Mouse (Mus musculus): Measurements from ENCODE around the gene Ralgapa2. TPM values are rescaled to one million over a fixed set of nuclear protein-coding genes. Genes with fewer than 3 reads are reported as not detected.

Ralgapa2 gene
- polyA plus RNA-seq, 1 experiment from 2014 or later = 10.6 TPM

DNA sequence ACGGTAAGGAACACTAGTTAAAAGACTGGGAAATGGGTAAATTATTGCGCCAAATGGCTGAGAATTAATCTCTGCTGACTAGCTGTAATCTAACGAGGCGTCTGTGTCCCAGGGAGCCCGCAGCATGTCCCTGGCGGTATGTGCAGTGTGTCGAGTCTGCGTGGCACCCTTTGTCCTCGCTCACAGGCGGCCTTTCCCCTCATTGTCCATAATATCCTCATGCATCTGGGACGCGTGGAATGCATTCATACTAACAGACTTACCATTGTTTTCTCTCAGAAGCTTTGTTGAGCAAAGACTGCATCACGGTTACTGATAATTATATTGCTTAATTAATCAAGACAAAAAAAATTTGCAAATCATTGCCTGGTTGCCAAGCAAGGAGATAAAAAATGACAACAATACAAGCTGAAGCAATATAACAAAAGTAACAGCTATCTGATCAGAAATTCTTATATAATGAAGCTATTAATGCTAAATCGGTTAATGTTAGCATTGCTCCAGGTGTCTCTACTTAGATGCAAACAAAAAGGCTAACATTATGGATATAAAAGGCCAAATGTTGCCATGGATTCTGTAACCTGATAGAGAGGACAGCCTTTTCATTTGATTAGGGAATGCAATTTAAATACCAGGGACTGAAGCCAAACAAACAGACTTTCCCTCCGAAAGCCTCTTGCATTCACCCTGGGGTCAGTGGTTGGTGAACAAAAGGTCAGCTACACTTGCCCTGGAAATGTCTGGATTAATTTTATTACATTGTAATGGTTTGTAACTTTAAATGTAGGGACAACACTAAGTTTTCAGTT, 187.0 kb downstream of the Ralgapa2 start:
- Histone ChIP-seq H3K27me3 (ENCODE audit: control insufficient read depth, insufficient read depth, low read length) (no peaks in the 10 kb centered on the region), H3K9me3 (replicated peaks; ENCODE audit: control insufficient read depth, low read length) (no peaks in the 10 kb centered on the region), H3K9ac (ENCODE audit: low read depth, low read length) (no peak overlapping the region), H3K36me3 (ENCODE audit: control insufficient read depth, insufficient read depth, low read length) (no peaks in the 10 kb centered on the region), H3K4me3 (ENCODE audit: low read depth, low read length) (no peak overlapping the region), H3K4me1 (ENCODE audit: control insufficient read depth, insufficient read depth, low read length) (no peaks in the 10 kb centered on the region), H3K4me2 (no peak overlapping the region), H3K27ac (ENCODE audit: low read depth, low read length) (no peak overlapping the region)
- 73% methylated on average over 15 of the region's 15 CpGs for WGBS (ENCODE audit: insufficient replicate concordance)
- ATAC-seq (replicated peaks; ENCODE audit: insufficient number of reproducible peaks, low FRiP score, low TSS enrichment) = no peak

DNA sequence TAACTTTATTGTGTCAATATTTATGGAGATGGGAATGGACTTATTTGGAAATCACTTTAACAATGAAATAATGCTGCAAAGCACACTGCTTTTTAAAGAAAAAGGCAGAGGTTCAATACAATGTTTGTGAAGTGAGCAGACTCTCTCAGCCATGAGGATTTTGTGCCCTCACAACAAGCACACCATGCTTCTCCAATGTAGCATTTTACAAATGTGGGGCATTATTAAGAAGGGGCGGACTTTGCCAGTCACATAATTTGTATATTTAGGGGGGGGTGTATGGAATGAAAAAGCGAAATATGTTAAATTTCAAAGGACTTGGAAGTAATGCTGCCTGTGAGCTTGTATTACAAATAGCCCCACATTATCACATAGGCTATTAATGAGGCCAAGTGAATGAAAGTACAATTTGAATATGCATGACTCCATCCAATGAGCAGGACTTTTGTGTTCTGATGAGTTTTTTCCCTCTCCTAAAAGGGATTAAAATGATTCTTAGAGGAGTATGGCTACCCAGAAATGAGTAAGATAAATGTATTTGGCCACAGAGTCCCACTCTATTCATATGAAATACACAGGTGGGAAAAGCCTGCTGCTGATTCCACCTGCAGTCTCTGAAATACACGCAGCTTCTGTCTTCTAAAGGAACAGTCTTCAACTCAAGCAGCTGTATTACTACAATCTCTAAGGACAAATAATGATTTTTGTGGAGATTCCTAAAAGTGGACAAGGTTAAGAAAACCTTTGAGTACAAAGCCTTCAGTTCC, 187.8 kb downstream of the Ralgapa2 start:
- Histone ChIP-seq H3K4me1 (ENCODE audit: control insufficient read depth, insufficient read depth, low read length) (no peaks in the 10 kb centered on the region), H3K9me3 (replicated peaks; ENCODE audit: control insufficient read depth, low read length) (no peaks in the 10 kb centered on the region), H3K27me3 (ENCODE audit: control insufficient read depth, insufficient read depth, low read length) (no peaks in the 10 kb centered on the region), H3K9ac (ENCODE audit: low read depth, low read length) (no peak overlapping the region), H3K4me3 (ENCODE audit: low read depth, low read length) (no peak overlapping the region), H3K36me3 (ENCODE audit: control insufficient read depth, insufficient read depth, low read length) (no peaks in the 10 kb centered on the region), H3K4me2 (no peak overlapping the region), H3K27ac (ENCODE audit: low read depth, low read length) (no peak overlapping the region)
- ATAC-seq (replicated peaks; ENCODE audit: insufficient number of reproducible peaks, low FRiP score, low TSS enrichment) = no peak
- WGBS (ENCODE audit: insufficient replicate concordance) = 79% methylated on average over 3 of the region's 3 CpGs

DNA sequence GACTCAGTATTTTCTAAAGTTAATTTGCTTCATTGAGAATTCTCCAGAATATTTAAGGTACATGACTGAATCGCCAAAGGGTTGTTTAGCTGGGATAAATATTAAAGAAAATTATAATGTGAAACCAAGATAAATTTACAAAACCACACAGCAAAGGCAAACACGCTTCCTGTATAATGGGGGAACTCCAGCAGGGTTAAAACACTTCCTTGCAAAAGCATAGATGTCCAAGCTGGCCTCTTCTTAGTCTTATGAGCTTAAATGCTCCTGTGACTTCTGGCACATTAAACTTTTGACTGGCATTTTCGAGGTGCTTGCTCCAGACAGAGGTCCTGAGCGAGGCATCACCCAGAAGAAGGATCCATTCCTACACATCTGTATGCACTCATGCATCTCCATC, 188.6 kb downstream of the Ralgapa2 start:
- H3K4me2 ChIP-seq = no peak overlapping the region
- no peak for ATAC-seq (replicated peaks; ENCODE audit: insufficient number of reproducible peaks, low FRiP score, low TSS enrichment)
- H3K9ac ChIP-seq (ENCODE audit: low read depth, low read length) = no peak overlapping the region
- H3K27ac ChIP-seq (ENCODE audit: low read depth, low read length) = no peak overlapping the region
- 80% methylated on average over 4 of the region's 4 CpGs for WGBS (ENCODE audit: insufficient replicate concordance)
- H3K4me1 ChIP-seq (ENCODE audit: control insufficient read depth, insufficient read depth, low read length) = no peaks in the 10 kb centered on the region
- H3K9me3 ChIP-seq (replicated peaks; ENCODE audit: control insufficient read depth, low read length) = no peaks in the 10 kb centered on the region
- no peaks in the 10 kb centered on the region for H3K36me3 ChIP-seq (ENCODE audit: control insufficient read depth, insufficient read depth, low read length)
- H3K27me3 ChIP-seq (ENCODE audit: control insufficient read depth, insufficient read depth, low read length) = no peaks in the 10 kb centered on the region
- no peak overlapping the region for H3K4me3 ChIP-seq (ENCODE audit: low read depth, low read length)

DNA sequence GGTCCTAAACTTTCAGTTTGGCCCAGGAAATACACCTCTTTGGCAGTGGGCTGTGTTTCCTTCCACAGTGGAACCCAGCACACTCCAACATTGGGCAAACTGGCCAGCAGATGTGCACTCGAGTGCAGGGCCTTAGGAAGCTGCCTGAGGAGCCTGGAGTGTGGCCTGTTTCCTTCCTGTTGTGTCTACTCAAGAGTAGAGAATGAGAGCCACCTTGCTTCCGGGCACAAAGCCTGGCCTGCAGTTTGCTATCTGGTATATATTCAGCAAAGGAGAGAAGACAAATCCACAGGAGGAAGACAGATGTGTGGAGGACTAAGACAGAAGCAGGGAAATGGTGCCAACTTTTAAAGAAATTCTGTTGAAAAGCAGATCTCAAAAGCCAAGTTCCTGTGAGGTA, 189.4 kb downstream of the Ralgapa2 start:
- ATAC-seq (replicated peaks; ENCODE audit: insufficient number of reproducible peaks, low FRiP score, low TSS enrichment) = no peak
- Histone ChIP-seq H3K36me3 (ENCODE audit: control insufficient read depth, insufficient read depth, low read length) (no peaks in the 10 kb centered on the region), H3K9ac (ENCODE audit: low read depth, low read length) (no peak overlapping the region), H3K27me3 (ENCODE audit: control insufficient read depth, insufficient read depth, low read length) (no peaks in the 10 kb centered on the region), H3K4me3 (ENCODE audit: low read depth, low read length) (no peak overlapping the region), H3K4me1 (ENCODE audit: control insufficient read depth, insufficient read depth, low read length) (no peaks in the 10 kb centered on the region), H3K27ac (ENCODE audit: low read depth, low read length) (no peak overlapping the region), H3K4me2 (no peak overlapping the region), H3K9me3 (replicated peaks; ENCODE audit: control insufficient read depth, low read length) (no peaks in the 10 kb centered on the region)
- 56% methylated on average over 2 of the region's 2 CpGs for WGBS (ENCODE audit: insufficient replicate concordance)

DNA sequence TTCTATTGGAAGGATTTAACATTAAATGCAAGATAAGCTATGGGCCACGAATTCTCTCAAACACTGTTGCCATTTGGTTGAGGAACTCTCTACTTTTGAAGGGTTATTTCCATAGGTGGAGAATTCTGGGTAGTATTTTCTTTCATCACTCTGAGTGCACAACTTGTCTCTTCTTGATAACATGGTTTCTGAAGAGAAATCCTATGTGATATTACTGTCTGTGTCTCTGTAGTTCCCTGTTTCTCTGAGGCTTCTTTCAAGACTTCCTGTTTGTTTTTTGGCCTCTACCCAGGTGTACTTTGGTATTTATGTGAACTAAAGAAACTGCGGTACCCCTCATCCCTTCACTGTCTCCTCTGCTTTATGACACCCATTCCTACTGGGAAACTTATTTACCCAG, 190.1 kb downstream of the Ralgapa2 start:
- Histone ChIP-seq H3K4me3 (ENCODE audit: low read depth, low read length) (no peak overlapping the region), H3K9ac (ENCODE audit: low read depth, low read length) (no peak overlapping the region), H3K27me3 (ENCODE audit: control insufficient read depth, insufficient read depth, low read length) (no peaks in the 10 kb centered on the region), H3K9me3 (replicated peaks; ENCODE audit: control insufficient read depth, low read length) (no peaks in the 10 kb centered on the region), H3K27ac (ENCODE audit: low read depth, low read length) (no peak overlapping the region), H3K4me1 (ENCODE audit: control insufficient read depth, insufficient read depth, low read length) (no peaks in the 10 kb centered on the region), H3K4me2 (no peak overlapping the region), H3K36me3 (ENCODE audit: control insufficient read depth, insufficient read depth, low read length) (no peaks in the 10 kb centered on the region)
- WGBS (ENCODE audit: insufficient replicate concordance) = 84% methylated on average over 2 of the region's 2 CpGs
- no peak for ATAC-seq (replicated peaks; ENCODE audit: insufficient number of reproducible peaks, low FRiP score, low TSS enrichment)

DNA sequence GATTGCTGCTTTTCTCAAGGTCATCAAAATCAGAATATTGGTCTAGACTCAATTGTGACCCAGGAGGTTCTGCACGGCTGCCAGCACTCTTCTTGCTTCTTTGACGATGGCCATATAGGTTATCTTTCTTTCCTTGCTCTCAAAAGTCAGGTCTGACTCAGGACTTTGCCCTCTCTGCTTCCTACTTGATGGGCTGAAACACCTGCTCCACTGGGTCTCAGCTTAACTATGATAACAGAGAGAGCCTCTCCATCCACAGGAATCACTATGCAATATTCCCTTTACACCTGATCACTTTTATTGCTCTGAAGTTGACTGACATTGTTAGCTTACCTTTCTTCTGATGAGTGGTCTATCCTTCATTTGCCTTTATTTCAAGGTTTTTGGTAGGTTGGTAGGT, 191.5 kb downstream of the Ralgapa2 start:
- no peak overlapping the region for H3K27ac ChIP-seq (ENCODE audit: low read depth, low read length)
- 86% methylated on average over 2 of the region's 2 CpGs for WGBS (ENCODE audit: insufficient replicate concordance)
- no peaks in the 10 kb centered on the region for H3K27me3 ChIP-seq (ENCODE audit: control insufficient read depth, insufficient read depth, low read length)
- H3K4me3 ChIP-seq (ENCODE audit: low read depth, low read length) = no peak overlapping the region
- no peak overlapping the region for H3K4me2 ChIP-seq
- ATAC-seq (replicated peaks; ENCODE audit: insufficient number of reproducible peaks, low FRiP score, low TSS enrichment) = no peak
- no peaks in the 10 kb centered on the region for H3K36me3 ChIP-seq (ENCODE audit: control insufficient read depth, insufficient read depth, low read length)
- no peaks in the 10 kb centered on the region for H3K4me1 ChIP-seq (ENCODE audit: control insufficient read depth, insufficient read depth, low read length)
- H3K9ac ChIP-seq (ENCODE audit: low read depth, low read length) = no peak overlapping the region
- H3K9me3 ChIP-seq (replicated peaks; ENCODE audit: control insufficient read depth, low read length) = no peaks in the 10 kb centered on the region

DNA sequence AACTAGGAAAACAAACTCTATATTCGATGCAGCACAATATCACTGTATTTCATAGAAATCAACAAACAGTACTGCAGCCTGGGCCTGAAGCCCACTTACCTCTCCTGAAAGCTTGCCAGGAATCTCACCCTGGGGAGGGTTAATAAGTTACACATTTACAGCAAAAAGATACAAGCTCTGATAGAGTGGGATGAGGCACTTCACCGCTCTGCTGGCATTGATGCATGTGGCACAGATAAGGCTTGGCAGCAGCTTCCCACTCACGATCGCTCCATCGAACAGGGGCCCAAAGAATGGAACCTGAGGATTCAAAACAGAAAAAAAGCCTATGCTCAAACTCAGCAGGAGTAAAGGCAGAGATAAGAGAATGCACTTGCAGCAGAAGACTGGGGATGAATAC, 197.4 kb downstream of the Ralgapa2 start:
- H3K27ac ChIP-seq (ENCODE audit: low read depth, low read length) = no peak overlapping the region
- ATAC-seq (replicated peaks; ENCODE audit: insufficient number of reproducible peaks, low FRiP score, low TSS enrichment) = no peak
- H3K4me1 ChIP-seq (ENCODE audit: control insufficient read depth, insufficient read depth, low read length) = no peaks in the 10 kb centered on the region
- 71% methylated on average over 5 of the region's 5 CpGs for WGBS (ENCODE audit: insufficient replicate concordance)
- H3K9ac ChIP-seq (ENCODE audit: low read depth, low read length) = no peak overlapping the region
- no peaks in the 10 kb centered on the region for H3K9me3 ChIP-seq (replicated peaks; ENCODE audit: control insufficient read depth, low read length)
- no peaks in the 10 kb centered on the region for H3K27me3 ChIP-seq (ENCODE audit: control insufficient read depth, insufficient read depth, low read length)
- no peak overlapping the region for H3K4me2 ChIP-seq
- H3K4me3 ChIP-seq (ENCODE audit: low read depth, low read length) = no peak overlapping the region
- 0 out of 2 replicates have a peak, but pooled peaks cover 2% of the 10 kb centered on the region for H3K36me3 ChIP-seq (ENCODE audit: control insufficient read depth, insufficient read depth, low read length)

DNA sequence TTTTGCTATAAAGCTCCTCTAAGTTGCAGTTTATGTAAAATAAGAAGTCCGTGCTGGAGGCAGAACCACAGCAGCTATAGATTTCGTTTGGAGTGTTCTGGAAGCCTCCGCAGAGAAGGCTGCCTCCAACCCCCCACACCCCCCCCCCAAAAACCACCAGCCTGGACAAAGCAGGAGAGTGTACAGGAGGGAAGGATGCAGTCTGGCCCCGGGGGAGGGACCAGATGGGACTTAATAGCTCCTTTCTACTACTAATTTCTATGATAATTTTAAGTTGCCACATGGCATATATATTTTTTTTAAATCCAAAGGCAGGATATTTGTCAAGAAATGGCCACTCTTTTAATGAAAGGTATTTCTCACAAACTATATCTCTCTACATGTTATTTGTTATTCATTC, 198.3 kb downstream of the Ralgapa2 start:
- Histone ChIP-seq H3K9ac (ENCODE audit: low read depth, low read length) (no peak overlapping the region), H3K27ac (ENCODE audit: low read depth, low read length) (no peak overlapping the region), H3K4me1 (ENCODE audit: control insufficient read depth, insufficient read depth, low read length) (no peaks in the 10 kb centered on the region), H3K36me3 (ENCODE audit: control insufficient read depth, insufficient read depth, low read length) (0 out of 2 replicates have a peak, but pooled peaks cover 2% of the 10 kb centered on the region), H3K4me3 (ENCODE audit: low read depth, low read length) (no peak overlapping the region), H3K27me3 (ENCODE audit: control insufficient read depth, insufficient read depth, low read length) (no peaks in the 10 kb centered on the region), H3K9me3 (replicated peaks; ENCODE audit: control insufficient read depth, low read length) (no peaks in the 10 kb centered on the region), H3K4me2 (no peak overlapping the region)
- 84% methylated on average over 4 of the region's 4 CpGs for WGBS (ENCODE audit: insufficient replicate concordance)
- ATAC-seq (replicated peaks; ENCODE audit: insufficient number of reproducible peaks, low FRiP score, low TSS enrichment) = no peak

Measured in heart, embryonic 11.5 days (tissue).